Mouse (Mus musculus): ENCODE measurements around the gene Klk7.

Klk7 gene

DNA sequence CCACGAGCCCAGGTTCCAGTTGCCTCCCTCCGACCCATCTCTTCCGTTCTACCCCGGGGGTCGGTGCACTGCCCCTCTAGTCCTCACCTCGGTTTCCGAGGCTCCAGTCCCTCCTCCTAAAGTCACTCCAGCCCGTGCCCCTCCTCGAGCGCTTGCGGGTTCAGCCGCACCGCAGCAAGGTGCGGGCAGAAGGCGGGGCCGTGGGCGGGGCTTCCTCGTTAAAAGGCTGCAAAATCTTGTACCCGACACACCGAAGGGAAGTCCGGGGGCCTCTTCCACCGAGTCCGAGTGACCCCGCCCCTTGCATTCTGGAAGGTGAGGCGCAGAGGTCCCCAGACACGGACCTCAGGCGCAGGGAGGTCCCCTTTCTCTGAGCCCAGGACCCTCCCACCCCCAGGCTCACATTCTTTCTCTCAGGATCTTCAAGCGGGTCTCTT, 13.7 kb upstream of the Klk7 start, which contains the start of gene Klk8:
TSS of gene Klk8 (plus strand) at position 245 of the 437 bp plus-strand sequence.
- peak; percentile 34; the same call in 1 of the 2 replicates for ATAC-seq (ENCODE audit: low TSS enrichment)

DNA sequence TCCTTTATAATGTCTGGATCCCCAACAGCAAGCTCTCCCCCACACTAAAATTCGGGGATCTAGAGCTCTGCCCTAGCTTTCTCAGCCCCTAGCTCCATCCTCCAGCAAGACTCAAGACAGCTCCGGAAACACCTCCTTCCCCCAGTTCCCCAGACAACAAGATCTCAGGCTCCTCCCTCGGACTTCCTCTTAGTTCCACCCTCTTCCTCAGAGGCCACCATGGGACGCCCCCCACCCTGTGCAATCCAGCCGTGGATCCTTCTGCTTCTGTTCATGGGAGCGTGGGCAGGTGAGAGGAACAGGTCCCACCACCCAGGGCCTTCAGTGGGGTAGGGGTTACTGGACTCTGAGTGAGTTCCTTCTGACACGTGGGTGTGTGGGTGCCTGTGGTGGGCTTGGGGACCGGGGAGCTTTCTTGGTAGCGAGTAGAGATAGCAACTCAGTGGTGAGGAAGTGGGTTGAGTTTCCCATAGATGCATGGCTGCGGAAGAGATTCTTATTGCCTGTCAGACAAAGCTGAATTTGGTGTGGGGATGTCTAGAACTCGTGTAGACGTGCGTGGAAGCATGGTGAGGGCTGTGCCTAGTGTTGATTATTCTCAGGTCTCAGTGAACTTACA, 13.1 kb upstream of the Klk7 start:
- no peak for ATAC-seq (ENCODE audit: low TSS enrichment)

- no peak for ATAC-seq (ENCODE audit: low TSS enrichment)
Measured at GRCm38 (mm10) chr7:43799876-43800275, 11.2 kb upstream of the Klk7 start.

DNA sequence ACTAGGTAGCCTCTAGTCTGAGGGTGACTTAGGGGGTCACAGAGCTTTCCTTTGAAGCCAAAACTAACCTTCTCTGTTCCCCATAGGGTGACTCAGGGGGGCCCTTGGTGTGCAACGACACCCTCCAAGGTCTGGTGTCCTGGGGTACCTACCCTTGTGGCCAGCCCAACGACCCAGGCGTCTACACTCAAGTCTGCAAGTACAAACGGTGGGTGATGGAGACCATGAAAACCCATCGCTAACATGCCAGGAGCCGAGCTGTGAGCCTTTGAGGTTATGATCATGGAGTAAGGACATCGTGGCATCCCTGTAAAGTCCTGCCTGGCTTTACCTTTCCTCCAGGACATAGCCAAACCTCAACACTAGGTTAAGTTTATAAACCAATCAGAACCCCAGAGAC, 4.1 kb downstream of the Klk7 start:
- ATAC-seq (ENCODE audit: low TSS enrichment), result no peak

DNA sequence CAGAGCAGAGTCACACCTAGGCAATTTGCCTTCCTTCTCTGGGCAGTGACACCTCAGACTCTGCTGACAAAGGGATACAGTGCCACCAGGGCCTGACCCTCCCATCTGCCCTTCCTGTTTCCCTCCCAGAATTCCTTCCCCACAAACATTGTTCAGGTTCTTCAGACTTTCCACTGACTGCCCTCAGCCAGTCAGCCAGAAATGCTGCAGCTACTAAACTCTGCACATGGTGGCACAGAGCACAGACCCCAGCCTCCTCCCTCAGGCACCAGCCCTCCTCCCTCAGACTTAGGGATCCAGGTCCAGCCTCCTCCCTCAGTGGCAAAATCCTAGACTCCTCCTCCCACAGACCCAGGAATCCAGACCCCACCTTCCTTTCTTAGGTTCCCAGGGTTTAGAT, 5.7 kb downstream of the Klk7 start:
- no peak for ATAC-seq (ENCODE audit: low TSS enrichment)

DNA sequence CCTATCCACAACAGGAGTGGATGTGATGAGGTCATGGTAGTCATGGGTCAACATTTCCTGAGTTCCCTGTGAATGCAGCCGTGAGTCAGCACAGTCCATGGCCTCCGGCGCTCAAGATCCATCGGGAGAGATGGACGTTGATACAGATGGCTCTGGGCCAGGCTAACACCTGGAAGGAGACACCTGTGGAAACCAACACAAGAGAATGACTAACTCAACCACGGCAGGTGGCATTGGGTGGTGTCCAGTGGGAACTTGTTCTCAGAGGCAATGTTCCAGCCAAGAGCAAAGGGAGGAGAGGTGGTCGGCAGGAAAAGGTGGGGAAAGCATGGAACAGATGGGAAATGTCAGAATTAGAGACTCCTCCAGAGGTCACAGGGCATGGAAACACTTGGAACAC, 10.5 kb downstream of the Klk7 start:
- ATAC-seq (ENCODE audit: low TSS enrichment), result no peak

DNA sequence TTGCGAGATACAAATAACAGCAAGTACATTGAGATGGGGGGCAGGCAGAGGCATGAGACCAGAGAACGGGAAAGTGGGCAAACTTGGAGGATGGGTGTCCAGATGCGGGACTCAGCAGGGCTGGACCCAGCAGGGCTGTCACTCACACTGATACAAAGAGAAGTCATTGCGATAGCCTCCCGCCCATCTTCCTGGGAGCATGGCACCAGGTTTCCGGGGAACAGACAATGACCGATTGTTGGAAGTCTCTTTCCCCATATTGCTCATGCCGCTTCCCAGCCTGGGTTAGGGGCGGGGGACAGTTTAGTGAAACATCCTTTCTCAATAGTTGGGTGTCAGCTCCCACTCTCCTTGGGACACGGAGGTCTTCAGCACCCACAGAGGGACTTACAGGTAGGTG, 13.1 kb downstream of the Klk7 start, which contains the start of gene Klk6:
TSS of gene Klk6 (plus strand) at position 301 of the 400 bp plus-strand sequence.
- no peak for ATAC-seq (ENCODE audit: low TSS enrichment)

GRCm38 (mm10) chr7:43826056-43826455, 15.0 kb downstream of the Klk7 start:
- no peak for ATAC-seq (ENCODE audit: low TSS enrichment)

DNA sequence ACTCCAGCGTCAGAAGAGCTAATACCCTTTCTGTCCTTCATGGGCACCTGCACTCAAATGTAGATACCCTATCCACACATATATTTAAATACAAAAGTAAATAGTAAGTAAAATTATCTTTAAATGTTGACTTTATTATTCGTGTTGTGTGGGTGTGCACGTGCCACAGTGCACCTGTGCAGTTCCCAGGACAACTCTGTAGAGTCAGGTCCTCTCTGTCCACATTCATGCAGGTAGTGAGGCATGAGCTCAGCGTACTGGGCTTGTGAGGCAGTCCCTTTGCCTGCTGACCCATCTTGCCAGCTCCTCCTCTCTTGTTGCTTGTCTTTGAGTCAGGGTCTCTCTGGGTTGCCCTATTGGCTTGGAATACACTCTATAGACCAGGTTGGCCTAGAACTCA, 16.6 kb downstream of the Klk7 start:
- no peak for ATAC-seq (ENCODE audit: low TSS enrichment)

DNA sequence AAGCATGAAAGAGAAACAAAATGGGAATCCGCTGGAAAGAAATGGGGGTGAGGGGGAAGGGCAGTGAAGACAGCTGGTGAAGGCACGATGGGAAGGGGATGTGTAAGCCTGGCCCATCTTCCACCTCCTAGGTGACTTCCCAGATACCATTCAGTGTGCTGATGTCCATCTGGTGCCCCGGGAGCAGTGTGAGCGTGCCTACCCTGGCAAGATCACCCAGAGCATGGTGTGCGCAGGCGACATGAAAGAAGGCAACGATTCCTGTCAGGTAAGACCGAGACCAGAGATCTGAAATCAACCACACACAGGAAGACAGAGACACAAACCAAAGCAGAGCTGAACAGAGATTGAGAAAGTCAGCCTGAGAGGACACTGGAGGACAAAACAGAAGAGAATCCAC, 17.9 kb downstream of the Klk7 start:
- ATAC-seq (ENCODE audit: low TSS enrichment), result no peak

DNA sequence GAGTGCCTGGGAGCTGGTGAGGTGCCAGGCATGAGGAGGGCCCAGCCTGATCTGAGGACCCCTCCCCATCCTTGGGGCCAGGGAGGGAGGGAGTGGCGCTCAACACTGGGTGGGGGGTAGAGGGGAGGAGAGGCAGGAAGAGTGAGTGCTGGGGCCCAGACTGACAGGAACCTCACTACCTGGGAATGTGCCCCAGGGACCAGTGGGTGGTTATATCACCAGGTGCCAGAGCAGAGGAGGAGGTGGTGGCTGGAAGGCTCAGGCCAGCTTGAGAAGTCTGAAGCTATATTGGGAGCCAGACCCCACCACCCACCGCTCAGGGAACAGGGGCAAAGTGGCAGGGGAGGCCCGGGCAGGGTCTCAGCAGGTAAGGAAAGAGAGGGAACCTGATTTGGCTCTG, 30.6 kb downstream of the Klk7 start, which contains the start of gene Klk5:
TSS of gene Klk5 (plus strand) at position 271 of the 400 bp plus-strand sequence.
- ATAC-seq (ENCODE audit: low TSS enrichment), result no peak

- ATAC-seq (ENCODE audit: low TSS enrichment), result no peak
Measured at GRCm38 (mm10) chr7:43843801-43844200, 32.7 kb downstream of the Klk7 start.

- no peak for ATAC-seq (ENCODE audit: low TSS enrichment)
Measured at GRCm38 (mm10) chr7:43851616-43852015, 40.5 kb downstream of the Klk7 start.

- ATAC-seq (ENCODE audit: low TSS enrichment), result no peak
Measured at GRCm38 (mm10) chr7:43854642-43855380, 43.7 kb downstream of the Klk7 start.

DNA sequence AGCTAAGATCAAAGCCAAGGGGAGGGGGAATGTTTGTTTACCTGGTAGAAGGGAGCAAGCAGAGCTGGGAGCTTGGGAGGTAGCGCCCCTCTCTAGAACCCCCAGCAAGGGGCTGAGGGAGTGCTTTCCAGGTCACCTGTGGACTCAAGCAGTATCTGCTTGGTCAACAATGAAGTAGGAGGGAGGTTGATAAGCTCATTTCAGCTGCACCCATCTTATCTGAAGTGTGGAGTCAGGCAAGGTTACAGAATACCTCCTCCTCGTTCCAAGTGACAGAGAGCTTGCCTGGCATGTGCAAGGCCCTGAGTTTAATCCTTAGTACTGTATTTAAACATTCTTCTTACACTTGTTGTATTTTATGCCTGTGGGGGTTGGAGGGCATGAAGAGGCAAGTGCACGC, 44.6 kb downstream of the Klk7 start:
- ATAC-seq (ENCODE audit: low TSS enrichment), result no peak

DNA sequence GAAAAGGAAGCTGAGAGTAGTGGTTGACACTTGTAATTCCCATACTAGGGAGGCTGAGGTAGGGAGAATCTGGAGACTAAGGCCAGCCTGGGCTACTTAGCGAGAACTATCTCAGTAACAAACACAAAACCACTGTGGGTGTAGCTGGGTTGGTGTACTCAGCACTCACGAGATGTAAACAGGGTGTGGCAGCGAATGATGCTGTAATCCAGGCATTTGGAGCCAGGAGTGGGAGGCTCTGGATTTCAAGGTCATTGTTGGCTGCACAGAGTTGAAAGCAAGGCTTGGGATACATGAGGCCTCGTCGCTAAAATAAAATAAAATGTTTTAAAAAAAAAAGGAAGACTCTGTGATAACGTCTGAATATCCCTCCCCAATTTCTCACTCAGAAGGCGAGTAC, 45.2 kb downstream of the Klk7 start:
- ATAC-seq (ENCODE audit: low TSS enrichment), result no peak

DNA sequence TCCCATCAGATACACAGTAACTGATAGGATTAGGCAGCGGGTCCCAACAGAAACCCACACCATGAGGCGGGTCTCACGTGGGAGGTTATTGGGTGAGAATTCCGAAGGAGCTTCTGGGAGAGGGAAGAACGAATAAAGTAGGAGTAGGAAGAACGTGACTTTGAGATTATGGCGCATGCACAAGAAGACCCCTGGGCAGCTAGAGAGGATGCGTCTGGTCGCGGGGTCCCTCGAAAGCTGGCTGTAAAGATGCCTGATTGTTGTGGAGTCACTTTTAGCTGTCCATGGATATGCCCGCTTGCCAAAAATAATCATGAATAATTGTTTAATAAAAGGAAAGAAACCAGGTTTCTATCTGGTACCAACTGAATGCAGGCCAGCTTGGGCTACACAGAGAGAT, 46.4 kb downstream of the Klk7 start:
- no peak for ATAC-seq (ENCODE audit: low TSS enrichment)

- no peak for ATAC-seq (ENCODE audit: low TSS enrichment)
Measured at GRCm38 (mm10) chr7:43860411-43860810, 49.3 kb downstream of the Klk7 start.
